In genomic region chr7:19282791-19283405, GRCm38 (mm10) we compare ENCODE assay signal across 8 mouse cellular contexts. TPM values are rescaled to one million over a fixed set of nuclear protein-coding genes. Genes with fewer than 3 reads are reported as not detected.
DNase-seq lines count a peak whose midpoint lies in the region; ATAC-seq and TF ChIP-seq lines count a peak whose summit lies in the region.
"Had no signal": no experiment of that assay in that cellular context is flagged by ENCODE, and none has a peak within 500 bp of the region (broad histone marks: within the 10 kb centered on the region; RNA-seq: fewer than 3 reads in every experiment).

No protein-coding gene starts in this region.

- TF ChIP-seq CTCF in E14TG2a.4 (conservative IDR thresholded peaks at IDR 0.05; ENCODE audit: low read length): no peak
- TF ChIP-seq CTCF in gastrocnemius, adult 2 months (IDR thresholded peaks at IDR 0.05): no peak
- no peak for TF ChIP-seq CTCF in intestine, postnatal 0 days (IDR thresholded peaks at IDR 0.05; ENCODE audit: low read depth)
- no peak for TF ChIP-seq CTCF in lung, embryonic 14.5 days (IDR thresholded peaks at IDR 0.05; ENCODE audit: low read depth)

- H3K9ac ChIP-seq in intestine, postnatal 0 days (ENCODE audit: low read depth, low read length): peak overlapping the region; percentile 35; the same call in 1 of the 2 replicates
- peak overlapping the region; percentile 26 for H3K9ac ChIP-seq in lung, embryonic 14.5 days
- peak overlapping the region; percentile 99 for H3K9ac ChIP-seq in neural tube, embryonic 15.5 days (replicated peaks)

- peaks cover 44% of the 10 kb centered on the region for H3K4me1 ChIP-seq in E14TG2a.4 (replicated peaks; ENCODE audit: low read depth, low read length)
- no peaks in the 10 kb centered on the region; the same call in 1 of the 2 replicates for H3K4me1 ChIP-seq in intestine, postnatal 0 days (replicated peaks; ENCODE audit: control insufficient read depth, insufficient read depth, low read length)
- no peaks in the 10 kb centered on the region; the same call in 1 of the 2 replicates for H3K4me1 ChIP-seq in lung, embryonic 14.5 days (ENCODE audit: insufficient read depth)
- peaks cover 41% of the 10 kb centered on the region for H3K4me1 ChIP-seq in neural tube, embryonic 15.5 days

- H3K27ac ChIP-seq in gastrocnemius, adult 2 months: peak overlapping the region; percentile 63
- H3K27ac ChIP-seq in intestine, postnatal 0 days (ENCODE audit: low read depth, low read length): no peak overlapping the region
- no peak overlapping the region for H3K27ac ChIP-seq in lung, embryonic 14.5 days (ENCODE audit: low read depth)
- H3K27ac ChIP-seq in neural tube, embryonic 15.5 days (replicated peaks): peak overlapping the region; percentile 91

- H3K9me3 ChIP-seq in E14TG2a.4 (ENCODE audit: low read length): no peaks in the 10 kb centered on the region
- H3K9me3 ChIP-seq in intestine, postnatal 0 days (ENCODE audit: control insufficient read depth): no peaks in the 10 kb centered on the region
- H3K9me3 ChIP-seq in lung, embryonic 14.5 days (ENCODE audit: low read depth, low read length): no peaks in the 10 kb centered on the region
- no peaks in the 10 kb centered on the region for H3K9me3 ChIP-seq in neural tube, embryonic 15.5 days (replicated peaks)

- peak; percentile 63 for DNase-seq in 416B (ENCODE audit: low read depth)
- DNase-seq in cerebellum, adult 9-10 months: peak; percentile 75
- DNase-seq in gastrocnemius, adult 2 months: peak; percentile 79
- peak; percentile 82 for DNase-seq in lung, embryonic 14.5 days

- under 1% methylated on average over 32 of the region's 35 CpGs for whole genome bisulfite sequencing in intestine, postnatal 0 days
- 1% methylated on average over 35 of the region's 35 CpGs for WGBS in lung, embryonic 14.5 days
- WGBS in neural tube, embryonic 15.5 days: under 1% methylated on average over 35 of the region's 35 CpGs

- peak overlapping the region; percentile 94 for H3K4me3 ChIP-seq in E14TG2a.4 (replicated peaks; ENCODE audit: low read length)
- H3K4me3 ChIP-seq in gastrocnemius, adult 2 months: peak overlapping the region; percentile 74
- H3K4me3 ChIP-seq in intestine, postnatal 0 days (ENCODE audit: low read depth, low read length): peak overlapping the region; percentile 56
- H3K4me3 ChIP-seq in lung, embryonic 14.5 days (ENCODE audit: low read depth, low read length): peak overlapping the region; percentile 53
- peak overlapping the region; percentile 87 for H3K4me3 ChIP-seq in neural tube, embryonic 15.5 days (replicated peaks)

- peak; percentile 48 for ATAC-seq in intestine, postnatal 0 days
- ATAC-seq in lung, embryonic 14.5 days (ENCODE audit: insufficient read depth): peak; percentile 68
- ATAC-seq in neural tube, embryonic 15.5 days (ENCODE audit: low FRiP score): peak; percentile 71

- peaks cover 33% of the 10 kb centered on the region for H3K27me3 ChIP-seq in E14TG2a.4 (ENCODE audit: insufficient read depth, low read length)
- H3K27me3 ChIP-seq in intestine, postnatal 0 days (replicated peaks; ENCODE audit: control insufficient read depth, insufficient read depth, low read length): peaks cover 38% of the 10 kb centered on the region
- peaks cover 46% of the 10 kb centered on the region for H3K27me3 ChIP-seq in lung, embryonic 14.5 days (ENCODE audit: insufficient read depth, low read length)
- peaks cover 35% of the 10 kb centered on the region for H3K27me3 ChIP-seq in neural tube, embryonic 15.5 days (replicated peaks)

- intact Hi-C loops in gastrocnemius, adult 2 months (cut with DNase I): loop anchor here (2.0 to 5.0 kb wide), 2 partner anchors 44 to 106 kb away; partner anchors contain the start of gene Eml2

- H3K4me2 ChIP-seq in intestine, postnatal 0 days (replicated peaks; ENCODE audit: low read depth): peak overlapping the region; percentile 88
- peak overlapping the region; percentile 99 for H3K4me2 ChIP-seq in lung, embryonic 14.5 days
- H3K4me2 ChIP-seq in neural tube, embryonic 15.5 days: peak overlapping the region; percentile 78

- H3K36me3 ChIP-seq in E14TG2a.4 (ENCODE audit: insufficient read depth, low read length): no peaks in the 10 kb centered on the region
- H3K36me3 ChIP-seq in intestine, postnatal 0 days (ENCODE audit: control insufficient read depth, insufficient read depth): no peaks in the 10 kb centered on the region
- no peaks in the 10 kb centered on the region for H3K36me3 ChIP-seq in lung, embryonic 14.5 days (ENCODE audit: insufficient read depth)
- peaks cover 14% of the 10 kb centered on the region for H3K36me3 ChIP-seq in neural tube, embryonic 15.5 days

RNA-seq across cellular contexts. Expression of gene Rtn2, which starts 0.5 kb away (rescaled TPM):
- total RNA-seq in gastrocnemius, adult 2 months (2021): 1,000 to 10,000 TPM in 1 of 2 experiments, 100 to 1,000 TPM in 1; 987 to 1,150 TPM
- 7.1 and 9.3 TPM in 2 replicates for polyA plus RNA-seq in intestine, postnatal 0 days (2015; fragmentation: Nextera tagmentation; extraction: Ambion mirVana)
- polyA plus RNA-seq in lung, embryonic 14.5 days (2014; fragmentation: Nextera tagmentation; extraction: Ambion mirVana): 8.0 and 9.1 TPM in 2 replicates
- polyA plus RNA-seq in neural tube, embryonic 15.5 days (2015; fragmentation: Nextera tagmentation; extraction: Ambion mirVana): 105 and 121 TPM in 2 replicates

RNA-seq across cellular contexts. Expression of gene Ppm1n, which starts 3.0 kb away (rescaled TPM):
- total RNA-seq in gastrocnemius, adult 2 months (2021): under 1 TPM in 1 of 2 experiments, not detected in 1; 0.74 TPM
- polyA plus RNA-seq in intestine, postnatal 0 days (2015; fragmentation: Nextera tagmentation; extraction: Ambion mirVana): 0.12 and 0.14 TPM in 2 replicates
- polyA plus RNA-seq in lung, embryonic 14.5 days (2014; fragmentation: Nextera tagmentation; extraction: Ambion mirVana): not detected in 2 replicates
- polyA plus RNA-seq in neural tube, embryonic 15.5 days (2015; fragmentation: Nextera tagmentation; extraction: Ambion mirVana): 1.3 TPM in 2 replicates
- polyA plus RNA-seq: gonadal fat pad, adult 2 months had no signal

RNA-seq across cellular contexts. Expression of gene Vasp, which starts 11.3 kb away (rescaled TPM):
- total RNA-seq in gastrocnemius, adult 2 months (2021): 10 to 100 TPM; 13.6 to 17.3 TPM
- 98.5 and 106 TPM in 2 replicates for polyA plus RNA-seq in intestine, postnatal 0 days (2015; fragmentation: Nextera tagmentation; extraction: Ambion mirVana)
- 88.9 and 95.3 TPM in 2 replicates for polyA plus RNA-seq in lung, embryonic 14.5 days (2014; fragmentation: Nextera tagmentation; extraction: Ambion mirVana)
- polyA plus RNA-seq in neural tube, embryonic 15.5 days (2015; fragmentation: Nextera tagmentation; extraction: Ambion mirVana): 40.9 and 55.5 TPM in 2 replicates

RNA-seq across cellular contexts. Expression of gene Fosb, which starts 27.0 kb away (rescaled TPM):
- total RNA-seq in gastrocnemius, adult 2 months (2021): under 1 TPM; 0.22 to 0.59 TPM
- polyA plus RNA-seq in intestine, postnatal 0 days (2015; fragmentation: Nextera tagmentation; extraction: Ambion mirVana): 0.12 and 0.54 TPM in 2 replicates
- not detected in 2 replicates for polyA plus RNA-seq in lung, embryonic 14.5 days (2014; fragmentation: Nextera tagmentation; extraction: Ambion mirVana)
- 0.09 and 0.18 TPM in 2 replicates for polyA plus RNA-seq in neural tube, embryonic 15.5 days (2015; fragmentation: Nextera tagmentation; extraction: Ambion mirVana)

RNA-seq across cellular contexts. Expression of gene Opa3, which starts 54.8 kb away (rescaled TPM):
- total RNA-seq in gastrocnemius, adult 2 months (2021): 10 to 100 TPM; 41.9 to 52.4 TPM
- 26.5 and 27.5 TPM in 2 replicates for polyA plus RNA-seq in intestine, postnatal 0 days (2015; fragmentation: Nextera tagmentation; extraction: Ambion mirVana)
- 38.0 and 39.4 TPM in 2 replicates for polyA plus RNA-seq in lung, embryonic 14.5 days (2014; fragmentation: Nextera tagmentation; extraction: Ambion mirVana)
- 37.8 and 37.9 TPM in 2 replicates for polyA plus RNA-seq in neural tube, embryonic 15.5 days (2015; fragmentation: Nextera tagmentation; extraction: Ambion mirVana)

Comparison
In these comparisons a context has a peak if more than half of its experiments do, and no peak if none do; other contexts are left out.
1. H3K27ac ChIP-seq: peak in gastrocnemius, adult 2 months (single experiment) and neural tube, embryonic 15.5 days (single experiment); none in intestine, postnatal 0 days (single experiment) and lung, embryonic 14.5 days (single experiment).
2. H3K9ac ChIP-seq: peak in every context shown above with its lines; median percentile 99 in neural tube, embryonic 15.5 days; 35 in intestine, postnatal 0 days; 26 in lung, embryonic 14.5 days.
3. RNA of gene Rtn2, which starts 0.5 kb away (polyA plus RNA-seq): 105 to 121 TPM in neural tube, embryonic 15.5 days; 8.0 to 9.1 TPM in lung, embryonic 14.5 days and 7.1 to 9.3 TPM in intestine, postnatal 0 days; every median in the first group is over 10 times any median in the second.
4. Peak in every context shown above with its lines, with median percentiles within 50 percentile points of each other: DNase-seq, H3K4me3 ChIP-seq, ATAC-seq and H3K4me2 ChIP-seq.